Mouse (Mus musculus) cerebellum, adult 2 months (tissue): ENCODE data around the gene Lgals9.
"Not testable (repeated sequence)": the region's sequence is repeated elsewhere in the genome, so short reads cannot be mapped to it uniquely, and the experiment has no call there.

Source experiments
- CTCF ChIP-seq: fragments of 200-500 bp; IDR thresholded peaks from 2 replicates; pipeline ENCODE4 v1.5.1; 2011; ENCODE audit warnings: low read depth, mild to moderate bottlenecking, control low read depth, low read length, moderate library complexity, borderline replicate concordance; ENCODE audit not compliant: insufficient read depth
- POLR2A ChIP-seq: fragments of 200-500 bp; IDR thresholded peaks from 2 replicates; pipeline ENCODE4 v1.6.1; 2011; ENCODE audit warnings: low read length, control low read depth, borderline replicate concordance; ENCODE audit not compliant: insufficient read depth

GRCm38 (mm10) chr11:79007356-79007755 lies 22.6 kb upstream of the Lgals9 start:
- not testable (repeated sequence) for TF ChIP-seq POLR2A, CTCF
